Mouse (Mus musculus) heart, postnatal 4 days (tissue): ENCODE data around the gene Tdrd9. TPM values are rescaled to one million over a fixed set of nuclear protein-coding genes. Genes with fewer than 3 reads are reported as not detected.

Source experiments
- DNase-seq: peaks from one replicate; pipeline ENCODE4 v3.0.0; 2021
- microRNA-seq, 2 experiments: library from miRNA; unstranded; fragments of <30 nt; microRNA quantifications; one replicate each; pipeline ENCODE4 v1.2.0; 2021 to 2022
- total RNA-seq, 2 experiments: library from RNA; stranded (reverse); gene quantifications; 2 replicates each; pipeline ENCODE4 v1.2.3; 2021

The Tdrd9 gene
- total RNA-seq, 2 experiments from 2014 or later = 0.33 to 0.50 TPM

DNA sequence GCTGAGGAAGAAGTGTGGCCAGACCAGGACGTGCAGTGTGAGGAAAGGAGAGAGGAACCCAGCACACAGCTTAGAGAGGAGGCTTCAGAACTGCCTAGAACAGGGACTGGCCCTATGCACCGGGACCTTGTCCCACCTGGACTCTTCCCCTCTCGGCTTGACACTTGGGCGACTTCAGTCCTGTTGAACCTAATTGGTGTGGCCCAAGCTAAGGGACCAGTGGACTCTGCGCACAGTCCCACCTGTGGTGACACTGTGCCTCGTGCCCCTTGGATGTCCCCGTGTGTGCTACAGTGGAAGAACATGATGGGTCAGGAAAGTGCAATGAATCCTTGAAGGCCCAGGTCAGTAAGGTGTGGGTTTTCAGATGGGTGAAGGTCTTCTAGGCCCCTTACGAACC lies 136.3 kb downstream of the Tdrd9 start:
- no peak for DNase-seq

DNA sequence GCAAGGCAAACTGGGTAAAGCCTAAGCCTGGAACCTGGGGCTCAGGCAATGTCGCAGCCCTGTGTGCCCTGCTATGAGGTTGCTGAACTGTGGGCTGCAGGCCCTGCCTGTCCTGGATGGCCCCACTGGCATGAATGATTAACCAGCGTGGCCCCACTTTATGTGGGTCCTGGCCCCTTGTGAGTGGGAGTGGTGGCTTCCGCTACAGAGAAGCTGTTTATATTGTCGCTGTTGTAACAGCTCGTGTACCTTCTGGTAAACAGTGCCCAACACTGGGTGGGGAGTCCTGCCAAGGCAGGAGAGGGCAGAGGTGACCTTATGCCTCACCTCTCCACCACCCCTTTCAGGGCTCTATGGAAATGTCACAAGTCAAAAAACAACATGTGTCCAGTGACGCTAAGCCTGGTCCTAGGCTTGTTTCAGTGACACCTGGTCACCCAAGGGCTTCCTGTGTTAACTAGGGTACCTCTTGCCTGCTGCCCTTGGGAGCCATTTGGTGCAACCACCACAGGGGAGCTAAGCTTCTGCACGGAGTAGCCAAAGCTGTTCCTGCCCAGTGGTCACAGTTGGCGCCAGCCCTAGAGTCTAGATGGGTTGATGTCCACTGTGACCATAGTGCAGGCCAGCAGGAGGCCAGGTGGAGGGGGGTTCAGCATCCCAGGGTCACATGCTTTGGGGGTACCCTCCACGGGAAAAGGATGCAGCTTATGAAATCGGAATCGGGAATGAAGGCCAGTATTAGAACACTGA lies 137.5 kb downstream of the Tdrd9 start:
- no peak for DNase-seq

DNA sequence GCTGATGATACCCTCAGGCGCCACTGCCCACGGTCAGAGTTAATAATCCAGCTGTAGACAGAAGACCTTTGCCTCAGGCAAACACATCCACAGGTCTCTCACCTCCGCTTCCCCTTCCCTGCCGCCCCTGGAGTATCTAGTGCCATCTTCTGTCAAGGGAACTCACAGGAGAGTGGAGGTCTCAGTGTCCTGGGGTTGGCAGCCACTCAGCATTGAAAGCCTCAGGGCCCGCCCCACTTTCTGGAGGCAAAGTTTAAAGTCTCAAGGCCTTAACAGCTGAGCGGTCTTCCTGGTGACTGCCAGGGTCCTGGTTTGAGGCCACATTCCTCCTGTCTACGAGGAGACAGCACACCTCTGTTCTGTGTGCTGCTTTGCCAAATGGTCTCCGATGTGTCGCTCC lies 138.3 kb downstream of the Tdrd9 start:
- DNase-seq = no peak

DNA sequence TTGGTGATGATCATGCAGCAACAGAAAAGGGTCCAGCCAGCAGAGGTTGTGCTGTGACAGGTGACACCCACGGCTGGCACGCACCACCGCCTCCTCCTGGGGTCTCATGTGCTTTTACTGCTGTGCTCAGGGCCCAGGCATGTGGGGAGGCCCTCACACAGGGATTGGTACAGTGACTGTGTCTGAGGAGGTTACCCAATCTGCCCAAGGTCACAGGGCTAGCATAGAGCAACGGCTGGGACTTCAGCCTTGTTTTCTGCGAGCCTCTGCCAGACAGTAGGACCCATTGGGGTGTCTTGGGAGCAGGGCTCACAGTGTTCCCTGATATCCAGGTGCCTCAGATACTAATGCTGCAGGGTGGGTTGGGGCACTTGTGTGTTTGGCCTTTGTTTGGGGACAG lies 140.0 kb downstream of the Tdrd9 start:
- no peak for DNase-seq

DNA sequence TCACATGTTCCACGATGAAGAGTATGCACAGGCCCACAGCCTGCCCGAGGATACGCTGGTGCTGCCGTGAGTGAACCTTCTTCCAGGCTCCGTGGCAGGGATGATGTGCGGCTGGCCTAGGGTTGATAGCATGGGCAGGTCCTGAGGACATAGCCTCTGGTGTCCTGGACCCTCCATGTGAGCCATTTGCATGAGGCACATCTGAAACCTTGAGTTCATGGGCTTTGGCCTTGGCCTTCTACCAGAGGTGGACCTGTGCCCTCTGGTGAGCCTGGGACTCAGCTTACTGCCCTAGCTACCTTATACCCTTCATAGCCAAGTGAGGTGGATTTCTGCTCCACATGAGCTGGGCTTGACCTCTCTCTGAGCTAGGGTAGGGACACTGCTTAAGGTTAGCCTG lies 140.9 kb downstream of the Tdrd9 start:
- DNase-seq = no peak

DNA sequence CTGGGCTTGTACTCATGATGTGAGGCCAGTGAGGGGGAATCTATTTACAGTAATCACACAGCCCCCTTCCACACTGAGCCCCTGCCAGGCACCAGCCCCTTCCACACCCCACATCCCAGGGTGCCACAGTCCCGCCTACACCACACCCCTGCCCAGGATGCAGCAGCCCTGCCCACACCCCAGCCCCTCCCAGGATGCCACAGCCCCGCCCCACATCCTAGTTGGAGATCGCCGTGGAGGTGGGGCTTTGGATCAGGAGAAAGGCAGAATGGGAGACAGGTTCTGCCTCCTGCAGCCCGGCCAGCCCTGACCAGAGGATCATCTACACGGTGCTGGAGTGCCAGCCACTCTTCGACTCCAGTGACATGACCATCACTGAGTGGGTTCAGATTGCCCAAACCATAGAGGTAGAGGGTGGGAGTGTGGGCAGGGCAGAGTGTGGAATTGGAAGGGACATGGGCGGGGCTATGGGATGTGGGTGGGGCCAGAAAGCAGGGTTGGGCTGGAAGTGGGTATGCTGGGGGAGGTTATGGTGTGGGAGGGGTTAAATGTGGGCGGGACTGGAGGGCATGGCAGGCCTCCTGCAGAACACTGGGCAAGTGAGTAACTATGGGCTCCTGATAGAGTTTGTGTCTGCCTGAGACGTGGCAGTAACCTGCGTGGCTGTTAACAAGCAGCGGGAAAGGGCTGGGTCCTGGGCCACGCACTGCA lies 141.5 kb downstream of the Tdrd9 start:
- no peak for DNase-seq

DNA sequence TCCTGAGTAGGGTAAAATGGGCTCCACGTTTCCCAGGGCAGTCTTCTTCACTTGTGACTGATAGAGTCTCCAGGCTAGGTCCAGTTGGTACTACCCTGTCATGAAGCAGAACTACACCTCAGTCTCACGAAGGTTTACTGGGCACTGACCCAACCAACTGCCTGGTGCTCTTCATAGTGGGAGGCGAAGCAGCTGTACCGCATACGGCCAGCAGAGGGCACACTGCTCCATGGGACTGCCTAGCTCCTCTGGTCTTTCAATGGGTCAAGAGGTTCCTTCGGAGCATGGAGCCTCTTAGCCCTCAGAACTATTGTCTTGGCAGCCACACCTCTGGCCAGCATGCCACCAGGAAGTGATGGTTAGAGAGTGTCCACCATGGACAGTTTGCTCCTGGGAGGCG lies 142.4 kb downstream of the Tdrd9 start:
- DNase-seq = peak; percentile 93

DNA sequence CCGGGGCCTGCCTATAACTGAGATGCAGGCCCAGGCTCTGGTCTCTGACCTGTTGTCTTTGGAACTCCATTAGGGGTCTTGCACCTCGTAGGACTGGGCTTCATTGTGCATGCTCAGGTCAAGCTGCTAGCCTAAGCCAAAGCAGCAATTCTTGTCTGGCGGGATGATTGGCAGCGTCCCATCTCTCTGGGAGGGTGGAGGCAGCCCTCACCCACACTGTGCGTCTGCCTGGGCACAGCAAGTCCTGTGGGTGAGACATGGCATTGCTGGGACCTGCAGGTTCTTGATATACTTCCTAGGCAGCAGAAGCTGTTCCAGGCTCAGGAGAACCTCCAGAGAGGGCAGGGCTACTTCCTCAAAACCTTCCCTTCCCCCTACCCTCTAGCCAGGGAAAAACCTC lies 145.6 kb downstream of the Tdrd9 start:
- no peak for DNase-seq

DNA sequence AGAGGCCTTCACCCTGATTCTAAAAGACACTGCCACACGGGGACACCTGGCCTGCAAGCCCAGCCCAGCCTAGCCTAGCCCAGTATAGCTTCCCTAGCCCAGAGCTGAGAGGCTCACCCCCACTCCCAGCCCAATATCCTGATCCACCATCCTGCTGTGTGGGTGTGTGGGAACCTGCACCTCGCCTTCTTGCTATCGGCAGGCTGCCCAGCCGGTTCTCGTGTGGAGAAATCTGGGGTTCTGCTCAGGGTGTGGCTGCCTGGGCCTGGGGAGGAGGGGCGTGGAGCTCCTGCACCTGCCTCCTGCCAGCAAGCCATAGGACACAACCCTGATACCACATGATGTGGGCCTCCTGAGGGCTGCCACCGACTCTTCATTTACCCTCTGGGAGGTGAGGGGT lies 146.3 kb downstream of the Tdrd9 start:
- DNase-seq = no peak

Small RNA genes lying within 50 kb of the gene (microRNA-seq; reads per million reads assigned to microRNA genes)
- gene Mir3073a = 0 reads per million in 2 experiments
- gene Mir3073b = 0 reads per million in 2 experiments

Other genes with a start within 250 kb of the Tdrd9 start
- 100 to 1,000 TPM; 159 to 169 TPM for gene Klc1, start 212.7 kb upstream of the Tdrd9 start, total RNA-seq
- gene Xrcc3, start 157.7 kb upstream of the Tdrd9 start, total RNA-seq = 1 to 10 TPM; 4.8 to 5.5 TPM
- 10 to 100 TPM; 36.2 to 38.7 TPM for gene Zfyve21, start 157.4 kb upstream of the Tdrd9 start, total RNA-seq
- gene Ppp1r13b, start 63.4 kb upstream of the Tdrd9 start, total RNA-seq = 10 to 100 TPM; 24.8 to 25.7 TPM
- 1,000 to 10,000 TPM; 1,243 to 1,298 TPM for gene Atp5mpl, start 4.6 kb upstream of the Tdrd9 start, total RNA-seq
- under 1 TPM; 0.29 to 0.90 TPM for gene Rd3l, start 9.8 kb downstream of the Tdrd9 start, total RNA-seq
- under 1 TPM; 0.20 to 0.26 TPM for gene Aspg, start 135.1 kb downstream of the Tdrd9 start, total RNA-seq
- 10 to 100 TPM; 29.0 to 32.5 TPM for gene Kif26a, start 174.6 kb downstream of the Tdrd9 start, total RNA-seq